Comparison of ENCODE assay signal across 22 mouse cellular contexts in genomic region chr5:52046704-52047103, GRCm38 (mm10).
"Had no signal": no experiment of that assay in that cellular context is flagged by ENCODE, and none has a peak within 500 bp of the region (broad histone marks: within the 10 kb centered on the region; RNA-seq: fewer than 3 reads in every experiment).

No protein-coding gene starts in this region.

- DNase-seq: kidney, adult 18-20 months; kidney, adult 9 months; kidney, postnatal 14 days; kidney, postnatal 4 days; layer of hippocampus, adult 9-11 months; liver; liver, embryonic 13.5 days; lung, adult 2 months; lung, postnatal 14 days; lung, postnatal 4 days; retina, postnatal 1 day; thymus, adult 2 months; thymus, postnatal 25 days had no signal

- ATAC-seq: midbrain, embryonic 13.5 days; midbrain, embryonic 16.5 days had no signal

- H3K36me3 ChIP-seq: limb, embryonic 10.5 days; limb, embryonic 13.5 days; liver, embryonic 13.5 days; midbrain, embryonic 10.5 days; midbrain, embryonic 13.5 days; neural tube, embryonic 13.5 days had no signal

- H3K9me3 ChIP-seq: limb, embryonic 10.5 days; limb, embryonic 13.5 days; liver, embryonic 13.5 days; midbrain, embryonic 10.5 days; midbrain, embryonic 13.5 days; neural tube, embryonic 13.5 days had no signal

- H3K4me3 ChIP-seq: layer of hippocampus, adult 2 months; limb, embryonic 10.5 days; limb, embryonic 13.5 days; liver, embryonic 13.5 days; midbrain, embryonic 10.5 days; midbrain, embryonic 13.5 days; myocyte; neural tube, embryonic 13.5 days had no signal

- H3K4me1 ChIP-seq: limb, embryonic 10.5 days; liver, embryonic 13.5 days; midbrain, embryonic 10.5 days; midbrain, embryonic 13.5 days had no signal

- H3K27ac ChIP-seq: layer of hippocampus, adult 2 months; limb, embryonic 10.5 days; limb, embryonic 13.5 days; liver, embryonic 13.5 days; midbrain, embryonic 10.5 days; midbrain, embryonic 13.5 days; neural tube, embryonic 13.5 days; stomach, postnatal 0 days had no signal

- H3K4me2 ChIP-seq: limb, embryonic 13.5 days; liver, embryonic 13.5 days; midbrain, embryonic 13.5 days; neural tube, embryonic 13.5 days had no signal

- H3K9ac ChIP-seq: limb, embryonic 13.5 days; liver, embryonic 13.5 days; midbrain, embryonic 13.5 days; neural tube, embryonic 13.5 days had no signal

- H3K27me3 ChIP-seq: limb, embryonic 13.5 days; liver, embryonic 13.5 days; midbrain, embryonic 13.5 days; neural tube, embryonic 13.5 days had no signal
